Mouse (Mus musculus): Measurements from ENCODE around the gene Sh3gl3. TPM values are rescaled to one million over a fixed set of nuclear protein-coding genes. Genes with fewer than 3 reads are reported as not detected.

Sh3gl3 gene
- polyA plus RNA-seq, 1 experiment from 2014 or later: 5.5 TPM

Other genes with a start within 250 kb of the Sh3gl3 start
- 11.0 and 14.4 TPM in 2 replicates for gene Hdgfl3, start 239.4 kb upstream of the Sh3gl3 start, polyA plus RNA-seq (2015; fragmentation: Nextera tagmentation; extraction: Ambion mirVana)
- 2.6 and 2.8 TPM in 2 replicates for gene Bnc1, start 181.5 kb upstream of the Sh3gl3 start, polyA plus RNA-seq (2015; fragmentation: Nextera tagmentation; extraction: Ambion mirVana)
- 0.15 and 0.20 TPM in 2 replicates for gene Adamtsl3, start 161.9 kb downstream of the Sh3gl3 start, polyA plus RNA-seq (2015; fragmentation: Nextera tagmentation; extraction: Ambion mirVana)

All from thymus, postnatal 0 days (tissue).